Mouse (Mus musculus): ENCODE measurements around the gene Gm973. TPM values are rescaled to one million over a fixed set of nuclear protein-coding genes. Genes with fewer than 3 reads are reported as not detected.
A peak's percentile ranks its signal among the peaks of the same experiment; 100 is the strongest.

The Gm973 gene
- total and polyA plus RNA-seq, 3 experiments: 0.23 TPM; not detected in 2

- Histone ChIP-seq H3K4me1 (ENCODE audit: control insufficient read depth in 1 of 2, insufficient read depth in 2 of 2, low read length in 2 of 2) (peaks cover 0 to 3% of the 10 kb centered on the region in 2 experiments; a peak in 2 of 4 replicates), H3K27me3 (ENCODE audit: control insufficient read depth in 1 of 2, insufficient read depth in 2 of 2, low read length in 2 of 2) (peaks cover 7 to 16% of the 10 kb centered on the region in 2 experiments), H3K36me3 (ENCODE audit: control insufficient read depth in 1 of 2, insufficient read depth in 2 of 2, low read length in 2 of 2) (no peaks in the 10 kb centered on the region), H3K79me2 (ENCODE audit: control insufficient read depth, insufficient read depth, low read length, poor library complexity) (no peaks in the 10 kb centered on the region), H3K9ac (ENCODE audit: control insufficient read depth, low read depth, low read length, poor library complexity, severe bottlenecking) (no peak overlapping the region), H3K9me3 (replicated peaks; ENCODE audit: insufficient read depth, low read length) (no peaks in the 10 kb centered on the region), H3K27ac (ENCODE audit: control insufficient read depth, low read depth, low read length) (no peak overlapping the region), H3K4me3 (ENCODE audit: control insufficient read depth in 1 of 2, insufficient read depth in 1 of 2, low read depth in 2 of 2, low read length in 2 of 2) (no peak overlapping the region)
- DNase-seq (ENCODE audit: low read depth, low spot score): no peak
- TF ChIP-seq RCOR1 (IDR thresholded peaks at IDR 0.05; ENCODE audit: low read depth, low read length): no peak
- no peak for TF ChIP-seq MEF2A (IDR thresholded peaks at IDR 0.05; ENCODE audit: extremely low read depth, insufficient replicate concordance, low read depth, low read length, poor library complexity, severe bottlenecking)
- TF ChIP-seq CTCF (IDR thresholded peaks at IDR 0.05 in 2 of 3, conservative IDR thresholded peaks at IDR 0.05 in 1 of 3; ENCODE audit: control insufficient read depth in 1 of 3, insufficient read depth in 1 of 3, low read depth in 2 of 3, low read length in 3 of 3, poor library complexity in 1 of 3, severe bottlenecking in 1 of 3): peak; percentile 7 to 44 (median 8); a peak in 3 of 6 replicates
- peak; percentile 60 for TF ChIP-seq ZC3H11A (IDR thresholded peaks at IDR 0.05; ENCODE audit: low read depth, low read length)
- peak; percentile 62 for TF ChIP-seq SMC3 (IDR thresholded peaks at IDR 0.05; ENCODE audit: low read depth, low read length)
- peak; percentile 44 for TF ChIP-seq RAD21 (IDR thresholded peaks at IDR 0.05; ENCODE audit: low read depth, low read length)
Observed at GRCm38 (mm10) chr1:59580880-59581279, 64.8 kb downstream of the Gm973 start.

GRCm38 (mm10) chr1:59584656-59585410 is 68.8 kb downstream of the Gm973 start:
- H3K9me3 ChIP-seq (replicated peaks; ENCODE audit: insufficient read depth, low read length): no peaks in the 10 kb centered on the region
- H3K36me3 ChIP-seq (ENCODE audit: control insufficient read depth in 1 of 2, insufficient read depth in 2 of 2, low read length in 2 of 2): no peaks in the 10 kb centered on the region
- TF ChIP-seq MAZ (IDR thresholded peaks at IDR 0.05; ENCODE audit: low read depth, low read length): no peak
- TF ChIP-seq HCFC1 (IDR thresholded peaks at IDR 0.05; ENCODE audit: low read depth, low read length): no peak
- TF ChIP-seq POLR2A (IDR thresholded peaks at IDR 0.05; ENCODE audit: control insufficient read depth in 1 of 2, insufficient read depth in 1 of 2, low read depth in 1 of 2, low read length in 2 of 2, poor library complexity in 1 of 2): no peak
- TF ChIP-seq E2F4 (IDR thresholded peaks at IDR 0.05; ENCODE audit: borderline replicate concordance, low read depth, low read length): no peak
- no peak for TF ChIP-seq CHD2 (IDR thresholded peaks at IDR 0.05; ENCODE audit: low read length)
- TF ChIP-seq TBP (IDR thresholded peaks at IDR 0.05; ENCODE audit: low read depth, low read length): no peak
- TF ChIP-seq SMC3 (IDR thresholded peaks at IDR 0.05; ENCODE audit: low read depth, low read length): peak; percentile 96
- TF ChIP-seq TCF12 (IDR thresholded peaks at IDR 0.05; ENCODE audit: low read depth, low read length): no peak
- peak; percentile 83 for TF ChIP-seq RAD21 (IDR thresholded peaks at IDR 0.05; ENCODE audit: low read depth, low read length)
- no peak for TF ChIP-seq JUND (IDR thresholded peaks at IDR 0.05; ENCODE audit: low read depth, low read length)
- TF ChIP-seq RCOR1 (IDR thresholded peaks at IDR 0.05; ENCODE audit: low read depth, low read length): no peak
- TF ChIP-seq MAFK (IDR thresholded peaks at IDR 0.05; ENCODE audit: borderline replicate concordance, low read depth, low read length): no peak
- no peak for TF ChIP-seq USF2 (IDR thresholded peaks at IDR 0.05; ENCODE audit: borderline replicate concordance in 1 of 2, insufficient read depth in 1 of 2, low read depth in 1 of 2, low read length in 2 of 2)
- no peak for TF ChIP-seq CHD1 (IDR thresholded peaks at IDR 0.05; ENCODE audit: low read depth, low read length)
- TF ChIP-seq ZC3H11A (IDR thresholded peaks at IDR 0.05; ENCODE audit: low read depth, low read length): peak; percentile 84
- TF ChIP-seq ETS1 (IDR thresholded peaks at IDR 0.05; ENCODE audit: low read depth, low read length): no peak
- TF ChIP-seq POLR2AphosphoS2 (IDR thresholded peaks at IDR 0.05; ENCODE audit: low read length): no peak
- TF ChIP-seq ZKSCAN1 (IDR thresholded peaks at IDR 0.05; ENCODE audit: low read depth, low read length): no peak
- peak; percentile 68 to 98 (median 84) for TF ChIP-seq CTCF (IDR thresholded peaks at IDR 0.05 in 2 of 3, conservative IDR thresholded peaks at IDR 0.05 in 1 of 3; ENCODE audit: control insufficient read depth in 1 of 3, insufficient read depth in 1 of 3, low read depth in 2 of 3, low read length in 3 of 3, poor library complexity in 1 of 3, severe bottlenecking in 1 of 3)
- no peak for TF ChIP-seq USF1 (IDR thresholded peaks at IDR 0.05; ENCODE audit: low read depth, low read length)
- no peak for TF ChIP-seq MEF2A (IDR thresholded peaks at IDR 0.05; ENCODE audit: extremely low read depth, insufficient replicate concordance, low read depth, low read length, poor library complexity, severe bottlenecking)
- no peak for TF ChIP-seq NRF1 (IDR thresholded peaks at IDR 0.05; ENCODE audit: insufficient read depth, low read depth, low read length, poor library complexity, severe bottlenecking)
- TF ChIP-seq GATA1 (IDR thresholded peaks at IDR 0.05; ENCODE audit: low read depth, low read length): no peak
- TF ChIP-seq NELFE (IDR thresholded peaks at IDR 0.05; ENCODE audit: low read depth, low read length): no peak
- TF ChIP-seq ELF1 (IDR thresholded peaks at IDR 0.05; ENCODE audit: low read depth, low read length): no peak
- peak; percentile 60 for DNase-seq (ENCODE audit: low read depth, low spot score)
- H3K27me3 ChIP-seq (ENCODE audit: control insufficient read depth in 1 of 2, insufficient read depth in 2 of 2, low read length in 2 of 2): peaks cover 2 to 3% of the 10 kb centered on the region in 2 experiments; a peak in 3 of 4 replicates
- H3K4me3 ChIP-seq (ENCODE audit: control insufficient read depth in 1 of 2, insufficient read depth in 1 of 2, low read depth in 2 of 2, low read length in 2 of 2): no peak overlapping the region
- H3K9ac ChIP-seq (ENCODE audit: control insufficient read depth, low read depth, low read length, poor library complexity, severe bottlenecking): no peak overlapping the region
- H3K79me2 ChIP-seq (ENCODE audit: control insufficient read depth, insufficient read depth, low read length, poor library complexity): no peaks in the 10 kb centered on the region
- peaks cover 0 to 3% of the 10 kb centered on the region in 2 experiments; a peak in 2 of 4 replicates for H3K4me1 ChIP-seq (ENCODE audit: control insufficient read depth in 1 of 2, insufficient read depth in 2 of 2, low read length in 2 of 2)
- H3K27ac ChIP-seq (ENCODE audit: control insufficient read depth, low read depth, low read length): no peak overlapping the region

Measured in MEL (cell line).